Mouse (Mus musculus): ENCODE measurements at regions not wholly inside any gene's neighbourhood (a gene's known extent, or its start where the extent isn't known, plus 50 kb on each side); places are given as distances from the start of the nearest gene placed in this dataset.
"Not testable (repeated sequence)": the region's sequence is repeated elsewhere in the genome, so short reads cannot be mapped to it uniquely, and the experiment has no call there.

DNA sequence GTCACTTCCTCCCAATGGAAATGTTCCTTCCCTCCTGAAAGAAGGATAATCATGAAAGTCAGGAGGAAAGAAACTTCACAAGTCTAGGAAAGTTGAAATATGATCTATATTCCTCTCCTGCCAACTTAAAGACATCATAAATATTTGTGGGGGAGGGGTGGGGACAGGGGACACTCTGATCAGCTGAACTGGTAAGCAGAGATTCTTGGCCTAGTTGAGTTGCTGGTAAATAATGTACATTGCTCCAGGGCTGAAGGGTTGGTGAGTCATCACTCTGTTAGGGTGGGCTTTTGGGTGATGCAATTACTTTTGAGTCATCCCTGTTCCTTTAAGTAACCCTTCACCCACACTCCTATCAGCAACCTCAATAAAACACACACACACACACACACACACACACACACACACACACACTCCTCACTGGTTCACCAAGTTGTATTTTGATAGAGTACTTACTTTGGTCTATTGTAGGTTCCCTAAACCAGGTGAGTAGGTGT is 56.0 kb downstream of the Ccdc71l start:
- Histone ChIP-seq H3K27ac (ENCODE audit: low read depth, low read length) (no peak overlapping the region), H3K27me3 (ENCODE audit: control insufficient read depth, insufficient read depth, low read length) (no peaks in the 10 kb centered on the region), H3K9me3 (ENCODE audit: control insufficient read depth, low read length) (no peaks in the 10 kb centered on the region), H3K9ac (ENCODE audit: low read depth, low read length) (no peak overlapping the region), H3K4me3 (ENCODE audit: low read length) (no peak overlapping the region), H3K4me2 (replicated peaks; ENCODE audit: low read depth, low read length) (no peak overlapping the region), H3K36me3 (ENCODE audit: control insufficient read depth, insufficient read depth, low read length) (no peaks in the 10 kb centered on the region), H3K4me1 (ENCODE audit: control insufficient read depth, insufficient read depth, low read length) (no peaks in the 10 kb centered on the region)
- ATAC-seq (ENCODE audit: low FRiP score, low TSS enrichment), result no peak

DNA sequence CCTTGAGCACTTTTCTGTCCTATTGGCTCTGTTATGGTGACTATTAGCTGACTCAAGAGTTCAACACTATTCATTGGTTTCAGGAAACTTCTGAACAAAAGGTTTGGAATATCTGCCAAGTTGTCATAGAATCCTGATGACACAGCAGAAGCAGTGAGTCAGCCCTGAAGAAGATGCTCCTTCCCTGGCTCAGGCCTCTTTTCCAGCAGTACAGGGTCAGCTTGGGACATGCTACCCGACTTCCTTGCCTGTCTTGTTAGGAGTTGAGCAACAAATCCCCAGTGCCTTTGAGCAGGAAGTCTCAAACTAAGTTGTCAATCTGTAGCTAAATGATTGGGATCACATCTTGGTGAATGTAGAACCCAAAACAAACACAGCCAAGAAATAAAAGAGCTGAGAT is 56.6 kb downstream of the Ccdc71l start:
- no peak overlapping the region for H3K4me3 ChIP-seq (ENCODE audit: low read length)
- ATAC-seq (ENCODE audit: low FRiP score, low TSS enrichment), result no peak
- H3K9me3 ChIP-seq (ENCODE audit: control insufficient read depth, low read length), result no peaks in the 10 kb centered on the region

DNA sequence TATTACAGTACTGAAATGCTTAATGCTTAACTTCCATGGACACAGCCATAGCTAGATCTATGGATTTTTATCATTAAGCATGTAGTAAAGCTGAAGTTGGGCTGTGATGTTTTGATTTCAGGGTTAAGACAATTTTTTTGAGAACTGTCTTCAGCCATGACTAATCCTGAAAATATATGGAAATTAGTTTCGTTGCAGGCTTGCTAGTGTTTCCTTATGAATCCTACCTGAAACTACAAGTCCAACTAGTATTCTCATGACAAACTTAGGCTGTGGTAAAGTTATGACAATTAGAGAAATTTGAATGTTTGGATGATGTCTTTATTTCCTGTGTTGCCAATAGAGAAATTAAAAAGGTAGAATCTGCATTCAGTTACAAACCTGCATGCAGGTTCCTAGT is 59.7 kb downstream of the Ccdc71l start:
- Histone ChIP-seq H3K4me1 (ENCODE audit: control insufficient read depth, insufficient read depth, low read length) (no peaks in the 10 kb centered on the region), H3K4me2 (replicated peaks; ENCODE audit: low read depth, low read length) (no peak overlapping the region), H3K9me3 (ENCODE audit: control insufficient read depth, low read length) (no peaks in the 10 kb centered on the region), H3K27me3 (ENCODE audit: control insufficient read depth, insufficient read depth, low read length) (no peaks in the 10 kb centered on the region), H3K4me3 (ENCODE audit: low read length) (no peak overlapping the region), H3K36me3 (ENCODE audit: control insufficient read depth, insufficient read depth, low read length) (no peaks in the 10 kb centered on the region), H3K9ac (ENCODE audit: low read depth, low read length) (no peak overlapping the region), H3K27ac (ENCODE audit: low read depth, low read length) (no peak overlapping the region)
- WGBS, result 65% methylated on average over 1 of the region's 1 CpGs
- ATAC-seq (ENCODE audit: low FRiP score, low TSS enrichment), result no peak

More for the DNA sequence above, 56.6 kb downstream of the Ccdc71l start:
- Histone ChIP-seq H3K27me3 (ENCODE audit: control insufficient read depth, insufficient read depth, low read length) (no peaks in the 10 kb centered on the region), H3K36me3 (ENCODE audit: control insufficient read depth, insufficient read depth, low read length) (no peaks in the 10 kb centered on the region), H3K27ac (ENCODE audit: low read depth, low read length) (no peak overlapping the region), H3K9ac (ENCODE audit: low read depth, low read length) (no peak overlapping the region), H3K4me2 (replicated peaks; ENCODE audit: low read depth, low read length) (no peak overlapping the region), H3K4me1 (ENCODE audit: control insufficient read depth, insufficient read depth, low read length) (no peaks in the 10 kb centered on the region)
- 56% methylated on average over 1 of the region's 1 CpGs for WGBS

DNA sequence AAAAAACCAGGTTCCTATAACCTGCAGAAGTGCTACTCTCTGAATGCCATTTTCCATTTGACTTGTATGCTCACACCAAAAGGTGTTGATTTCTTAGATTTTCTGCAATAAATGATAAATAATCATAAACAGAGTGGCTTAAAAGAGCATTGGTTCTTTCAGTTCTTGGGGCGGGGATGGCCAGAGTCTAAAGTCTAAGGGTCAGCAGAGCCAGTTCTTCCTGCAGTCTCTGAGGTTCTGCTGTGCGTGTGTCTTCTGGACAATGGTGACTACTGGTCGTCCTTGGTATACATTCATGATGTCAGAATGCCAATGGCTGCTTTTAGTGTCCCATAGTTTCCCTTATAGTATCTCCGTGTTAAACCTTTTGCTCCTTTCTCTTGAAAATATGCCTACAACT is 66.3 kb downstream of the Ccdc71l start:
- no peaks in the 10 kb centered on the region for H3K9me3 ChIP-seq (ENCODE audit: control insufficient read depth, low read length)
- H3K27me3 ChIP-seq (ENCODE audit: control insufficient read depth, insufficient read depth, low read length), result no peaks in the 10 kb centered on the region
- no peak for ATAC-seq (ENCODE audit: low FRiP score, low TSS enrichment)
- no peak overlapping the region for H3K9ac ChIP-seq (ENCODE audit: low read depth, low read length)
- H3K36me3 ChIP-seq (ENCODE audit: control insufficient read depth, insufficient read depth, low read length), result no peaks in the 10 kb centered on the region
- no peaks in the 10 kb centered on the region for H3K4me1 ChIP-seq (ENCODE audit: control insufficient read depth, insufficient read depth, low read length)
- H3K4me2 ChIP-seq (replicated peaks; ENCODE audit: low read depth, low read length), result no peak overlapping the region
- no peak overlapping the region for H3K4me3 ChIP-seq (ENCODE audit: low read length)
- no peak overlapping the region for H3K27ac ChIP-seq (ENCODE audit: low read depth, low read length)
- 85% methylated on average over 4 of the region's 4 CpGs for WGBS

DNA sequence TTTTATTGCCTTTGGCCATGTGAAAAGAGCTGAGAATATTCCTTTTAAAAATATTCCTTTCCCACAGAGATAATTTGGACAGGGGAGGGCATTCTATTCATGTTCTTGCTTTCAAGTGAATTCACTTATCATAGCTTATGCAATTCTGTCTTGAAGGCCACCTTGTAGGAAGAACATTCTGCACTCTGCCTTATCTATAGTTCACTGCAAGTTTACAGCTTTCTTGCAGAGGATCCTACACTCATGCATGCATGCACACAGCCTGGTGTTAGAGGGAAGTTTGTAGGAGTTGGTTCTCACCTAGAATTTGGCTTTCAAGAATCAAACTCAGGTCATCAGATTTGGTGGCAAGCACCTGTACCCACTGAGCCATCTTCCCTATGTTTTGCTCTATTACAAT is 67.4 kb downstream of the Ccdc71l start:
- H3K9me3 ChIP-seq (ENCODE audit: control insufficient read depth, low read length), result no peaks in the 10 kb centered on the region
- no peak for ATAC-seq (ENCODE audit: low FRiP score, low TSS enrichment)
- H3K27ac ChIP-seq (ENCODE audit: low read depth, low read length), result no peak overlapping the region
- H3K4me3 ChIP-seq (ENCODE audit: low read length), result no peak overlapping the region
- H3K9ac ChIP-seq (ENCODE audit: low read depth, low read length), result no peak overlapping the region
- no peaks in the 10 kb centered on the region for H3K27me3 ChIP-seq (ENCODE audit: control insufficient read depth, insufficient read depth, low read length)
- H3K36me3 ChIP-seq (ENCODE audit: control insufficient read depth, insufficient read depth, low read length), result no peaks in the 10 kb centered on the region
- H3K4me1 ChIP-seq (ENCODE audit: control insufficient read depth, insufficient read depth, low read length), result no peaks in the 10 kb centered on the region
- no peak overlapping the region for H3K4me2 ChIP-seq (replicated peaks; ENCODE audit: low read depth, low read length)

DNA sequence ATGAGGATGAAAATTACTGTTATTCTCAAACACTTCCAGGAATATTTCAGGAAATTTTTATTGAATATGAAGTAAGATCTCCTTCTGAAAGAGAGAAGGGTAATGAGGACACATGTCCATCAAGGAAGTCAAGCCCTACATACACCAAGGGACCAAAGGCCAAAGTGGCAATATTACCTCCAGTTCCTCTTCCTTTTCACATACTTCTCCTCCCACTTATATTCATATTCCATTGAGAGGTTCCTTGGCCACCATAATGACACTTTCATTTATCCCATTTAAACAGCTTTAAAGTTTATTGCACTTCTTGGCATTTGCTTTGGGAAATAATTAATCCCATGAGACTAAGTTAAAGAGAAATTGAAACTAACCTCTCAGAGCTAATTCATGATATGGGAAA is 70.9 kb downstream of the Ccdc71l start:
- no peak for ATAC-seq (ENCODE audit: low FRiP score, low TSS enrichment)
- no peak overlapping the region for H3K9ac ChIP-seq (ENCODE audit: low read depth, low read length)
- H3K4me1 ChIP-seq (ENCODE audit: control insufficient read depth, insufficient read depth, low read length), result no peaks in the 10 kb centered on the region
- no peaks in the 10 kb centered on the region for H3K27me3 ChIP-seq (ENCODE audit: control insufficient read depth, insufficient read depth, low read length)
- no peak overlapping the region for H3K4me3 ChIP-seq (ENCODE audit: low read length)
- H3K36me3 ChIP-seq (ENCODE audit: control insufficient read depth, insufficient read depth, low read length), result no peaks in the 10 kb centered on the region
- no peaks in the 10 kb centered on the region for H3K9me3 ChIP-seq (ENCODE audit: control insufficient read depth, low read length)
- no peak overlapping the region for H3K4me2 ChIP-seq (replicated peaks; ENCODE audit: low read depth, low read length)
- H3K27ac ChIP-seq (ENCODE audit: low read depth, low read length), result no peak overlapping the region

DNA sequence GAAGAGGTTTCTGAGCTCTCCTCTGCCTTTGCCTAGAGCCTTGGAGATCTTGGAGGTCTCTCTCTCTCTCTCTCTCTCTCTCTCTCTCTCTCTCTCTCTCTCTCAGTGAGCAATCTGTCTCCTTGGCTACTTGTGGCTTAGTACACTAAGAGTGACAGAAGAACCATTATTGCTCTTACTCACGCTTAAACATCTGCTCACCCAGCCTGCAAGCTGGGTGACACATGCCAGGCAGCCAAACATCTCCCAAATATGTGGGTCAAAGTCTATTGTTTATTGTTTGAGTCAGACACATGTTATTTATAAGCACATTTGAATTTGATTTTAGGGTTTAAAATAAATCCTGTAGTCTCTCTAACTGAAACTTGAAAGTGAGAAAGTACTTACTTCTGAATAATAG is 72.7 kb downstream of the Ccdc71l start:
- H3K9me3 ChIP-seq (ENCODE audit: control insufficient read depth, low read length), result no peaks in the 10 kb centered on the region
- H3K27me3 ChIP-seq (ENCODE audit: control insufficient read depth, insufficient read depth, low read length), result no peaks in the 10 kb centered on the region
- H3K4me2 ChIP-seq (replicated peaks; ENCODE audit: low read depth, low read length), result no peak overlapping the region
- H3K27ac ChIP-seq (ENCODE audit: low read depth, low read length), result no peak overlapping the region
- H3K4me1 ChIP-seq (ENCODE audit: control insufficient read depth, insufficient read depth, low read length), result no peaks in the 10 kb centered on the region
- no peak for ATAC-seq (ENCODE audit: low FRiP score, low TSS enrichment)
- H3K36me3 ChIP-seq (ENCODE audit: control insufficient read depth, insufficient read depth, low read length), result no peaks in the 10 kb centered on the region
- H3K4me3 ChIP-seq (ENCODE audit: low read length), result no peak overlapping the region
- WGBS, result 61% methylated on average over 1 of the region's 1 CpGs
- H3K9ac ChIP-seq (ENCODE audit: low read depth, low read length), result no peak overlapping the region

DNA sequence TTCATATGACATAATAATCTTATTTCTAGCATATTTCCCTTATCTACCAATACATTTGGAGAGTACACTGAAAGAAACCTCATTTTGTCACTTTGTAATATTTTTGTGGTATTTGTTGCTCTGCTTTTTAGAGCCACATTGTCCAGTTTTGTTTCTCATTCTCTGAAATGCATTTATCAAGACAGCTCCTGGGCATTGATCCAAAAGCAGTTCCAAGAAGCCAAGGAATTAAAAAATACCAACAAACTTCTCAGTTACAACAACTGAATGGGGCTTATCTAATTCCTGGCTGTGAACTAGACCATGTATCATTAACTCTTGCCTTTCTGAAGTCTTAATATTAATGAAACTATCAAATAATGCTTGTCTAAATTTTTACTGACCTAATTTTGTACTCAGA is 76.3 kb downstream of the Ccdc71l start:
- no peaks in the 10 kb centered on the region for H3K36me3 ChIP-seq (ENCODE audit: control insufficient read depth, insufficient read depth, low read length)

DNA sequence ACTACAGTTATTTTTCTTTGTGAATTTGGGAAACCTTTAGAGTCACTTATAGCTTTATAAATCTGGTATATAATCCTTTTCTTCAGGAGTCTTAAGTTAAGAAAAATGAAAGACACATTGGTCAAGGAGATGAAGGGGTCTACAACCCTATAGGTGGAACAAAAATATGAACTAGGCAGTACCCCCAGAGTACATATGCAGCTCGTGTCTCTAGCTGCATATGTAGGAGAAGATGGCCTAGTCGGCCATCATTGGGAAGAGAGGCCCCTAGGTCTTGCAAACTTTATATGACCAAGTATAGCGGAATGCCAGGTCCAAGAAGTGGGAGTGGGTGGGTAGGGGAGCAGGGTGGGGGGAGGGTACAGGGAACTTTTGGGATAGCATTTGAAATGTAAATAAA is 76.7 kb downstream of the Ccdc71l start:
- WGBS, result 81% methylated on average over 3 of the region's 3 CpGs
- H3K27ac ChIP-seq (ENCODE audit: low read depth, low read length); H3K27me3 ChIP-seq (ENCODE audit: control insufficient read depth, insufficient read depth, low read length); ATAC-seq (ENCODE audit: low FRiP score, low TSS enrichment); H3K9me3 ChIP-seq (ENCODE audit: control insufficient read depth, low read length); H3K4me1 ChIP-seq (ENCODE audit: control insufficient read depth, insufficient read depth, low read length); H3K9ac ChIP-seq (ENCODE audit: low read depth, low read length); H3K36me3 ChIP-seq (ENCODE audit: control insufficient read depth, insufficient read depth, low read length); H3K4me2 ChIP-seq (replicated peaks; ENCODE audit: low read depth, low read length); H3K4me3 ChIP-seq (ENCODE audit: low read length): not testable (repeated sequence)

More for the DNA sequence above, 76.3 kb downstream of the Ccdc71l start:
- H3K4me1 ChIP-seq (ENCODE audit: control insufficient read depth, insufficient read depth, low read length), result no peaks in the 10 kb centered on the region
- no peak overlapping the region for H3K9ac ChIP-seq (ENCODE audit: low read depth, low read length)
- no peak overlapping the region for H3K27ac ChIP-seq (ENCODE audit: low read depth, low read length)
- ATAC-seq (ENCODE audit: low FRiP score, low TSS enrichment), result no peak
- H3K4me3 ChIP-seq (ENCODE audit: low read length), result no peak overlapping the region
- no peaks in the 10 kb centered on the region for H3K27me3 ChIP-seq (ENCODE audit: control insufficient read depth, insufficient read depth, low read length)
- H3K9me3 ChIP-seq (ENCODE audit: control insufficient read depth, low read length), result no peaks in the 10 kb centered on the region
- H3K4me2 ChIP-seq (replicated peaks; ENCODE audit: low read depth, low read length), result no peak overlapping the region

DNA sequence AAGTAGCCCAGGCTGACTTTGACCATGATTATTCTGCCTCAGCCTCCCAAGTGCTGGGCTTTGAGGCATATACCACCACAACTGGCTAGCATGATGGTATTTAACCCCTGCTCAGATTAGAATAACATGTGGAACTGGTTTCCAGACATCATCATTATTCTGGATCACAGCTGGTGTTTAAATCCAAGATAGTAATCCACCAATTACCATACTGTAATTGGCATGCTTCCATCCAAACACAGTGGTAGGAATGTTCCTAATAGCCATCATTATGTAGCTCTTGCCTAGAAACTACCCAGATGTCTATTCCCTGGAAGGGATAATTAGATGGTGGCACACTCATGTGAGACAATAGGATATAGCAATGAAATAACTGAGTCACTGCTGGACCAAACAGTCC is 77.4 kb downstream of the Ccdc71l start:
- Histone ChIP-seq H3K9ac (ENCODE audit: low read depth, low read length) (no peak overlapping the region), H3K4me2 (replicated peaks; ENCODE audit: low read depth, low read length) (no peak overlapping the region), H3K36me3 (ENCODE audit: control insufficient read depth, insufficient read depth, low read length) (no peaks in the 10 kb centered on the region), H3K27ac (ENCODE audit: low read depth, low read length) (no peak overlapping the region), H3K27me3 (ENCODE audit: control insufficient read depth, insufficient read depth, low read length) (no peaks in the 10 kb centered on the region), H3K9me3 (ENCODE audit: control insufficient read depth, low read length) (no peaks in the 10 kb centered on the region), H3K4me3 (ENCODE audit: low read length) (no peak overlapping the region), H3K4me1 (ENCODE audit: control insufficient read depth, insufficient read depth, low read length) (no peaks in the 10 kb centered on the region)
- no peak for ATAC-seq (ENCODE audit: low FRiP score, low TSS enrichment)

Measured in kidney, embryonic 14.5 days (tissue).